Comparison of ENCODE assay signal across 18 mouse cellular contexts in the genomic region with DNA sequence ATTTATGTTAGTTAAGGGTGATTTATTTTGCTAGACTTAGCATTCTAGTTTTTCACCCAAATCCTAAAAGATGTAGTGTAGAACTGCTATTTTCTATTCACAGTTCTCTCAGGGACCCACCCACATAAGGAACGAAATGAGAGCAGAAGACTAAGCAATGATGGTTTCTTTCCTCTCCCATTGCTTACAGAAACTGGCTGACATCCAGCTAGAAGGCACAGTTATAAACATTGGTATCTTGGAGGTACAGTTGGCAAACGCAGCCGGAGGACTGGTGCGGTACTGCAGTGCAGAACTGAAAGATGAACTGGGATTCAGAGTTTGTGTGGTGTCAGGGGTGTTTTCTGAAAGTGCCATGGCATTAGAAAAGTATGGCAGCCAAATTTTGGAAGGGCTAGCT.
A peak's percentile ranks its signal among the peaks of the same experiment; 100 is the strongest.
DNase-seq lines count a peak whose midpoint lies in the region; TF ChIP-seq lines count a peak whose summit lies in the region.
"Had no signal": no experiment of that assay in that cellular context is flagged by ENCODE, and none has a peak within 500 bp of the region (broad histone marks: within the 10 kb centered on the region; RNA-seq: fewer than 3 reads in every experiment).

No protein-coding gene starts in this region.

- no peak overlapping the region for H3K4me3 ChIP-seq in lung, adult 2 months (replicated peaks; ENCODE audit: extremely low read depth, low read depth, low read length)
- H3K4me3 ChIP-seq: embryonic facial prominence, embryonic 12.5 days; hindbrain, embryonic 15.5 days; limb, embryonic 12.5 days; liver, embryonic 13.5 days had no signal

- TF ChIP-seq CTCF in lung, adult 2 months (IDR thresholded peaks at IDR 0.05; ENCODE audit: insufficient read depth, low read length), result 0 out of 2 replicates have a peak, but pooled peaks have one; percentile 12

- no peak for TF ChIP-seq POLR2A in lung, adult 2 months (IDR thresholded peaks at IDR 0.05; ENCODE audit: borderline replicate concordance, extremely low read depth, low read depth, low read length)

- WGBS in lung, adult 2 months, result 49% methylated on average over 4 of the region's 4 CpGs

- peak; percentile 49 to 78 for DNase-seq in frontal cortex, adult 2 months (ENCODE audit: extremely low spot score in 1 of 2, low spot score in 1 of 2)
- DNase-seq in frontal cortex, postnatal 10 days (ENCODE audit: low spot score in 2 of 2), result no peak
- no peak for DNase-seq in lung, adult 2 months
- DNase-seq in lung, postnatal 10 days, result no peak
- DNase-seq in brain, adult 2 months (ENCODE audit: low read depth, low spot score), result peak; percentile 86
- peak; percentile 30 to 39 for DNase-seq in right cerebral cortex, postnatal 10 days (ENCODE audit: low spot score in 2 of 2)
- no peak for DNase-seq in testis, postnatal 10 days (ENCODE audit: low spot score)
- DNase-seq in kidney, postnatal 4 days, result no peak
- DNase-seq: adrenal gland, postnatal 10 days; B cell, adult 2 months; cerebellum, adult 18-20 months; kidney, adult 8-10 months; kidney, postnatal 25 days; liver, embryonic 13.5 days; thymus, adult 18-20 months had no signal

- peaks cover 4% of the 10 kb centered on the region for H3K4me1 ChIP-seq in lung, adult 2 months (ENCODE audit: control insufficient read depth, insufficient read depth, low read length)
- H3K4me1 ChIP-seq: liver, embryonic 13.5 days had no signal

Comparison
In these comparisons a context has a peak if more than half of its experiments do, and no peak if none do; other contexts are left out.
1. DNase-seq: peak in frontal cortex, adult 2 months (2 of 2), brain, adult 2 months (single experiment) and right cerebral cortex, postnatal 10 days (2 of 2); none in frontal cortex, postnatal 10 days (0 of 2), lung, adult 2 months (single experiment), lung, postnatal 10 days (single experiment), testis, postnatal 10 days (single experiment) and kidney, postnatal 4 days (0 of 2).